Mouse (Mus musculus) cerebellum, adult 2 months (tissue): ENCODE results near the gene Ptges3.
"Not testable (repeated sequence)": the region's sequence is repeated elsewhere in the genome, so short reads cannot be mapped to it uniquely, and the experiment has no call there.

Source experiments
- CTCF ChIP-seq: fragments of 200-500 bp; IDR thresholded peaks from 2 replicates; pipeline ENCODE4 v1.5.1; 2011; ENCODE audit warnings: low read depth, mild to moderate bottlenecking, control low read depth, low read length, moderate library complexity, borderline replicate concordance; ENCODE audit not compliant: insufficient read depth
- POLR2A ChIP-seq: fragments of 200-500 bp; IDR thresholded peaks from 2 replicates; pipeline ENCODE4 v1.6.1; 2011; ENCODE audit warnings: low read length, control low read depth, borderline replicate concordance; ENCODE audit not compliant: insufficient read depth

DNA sequence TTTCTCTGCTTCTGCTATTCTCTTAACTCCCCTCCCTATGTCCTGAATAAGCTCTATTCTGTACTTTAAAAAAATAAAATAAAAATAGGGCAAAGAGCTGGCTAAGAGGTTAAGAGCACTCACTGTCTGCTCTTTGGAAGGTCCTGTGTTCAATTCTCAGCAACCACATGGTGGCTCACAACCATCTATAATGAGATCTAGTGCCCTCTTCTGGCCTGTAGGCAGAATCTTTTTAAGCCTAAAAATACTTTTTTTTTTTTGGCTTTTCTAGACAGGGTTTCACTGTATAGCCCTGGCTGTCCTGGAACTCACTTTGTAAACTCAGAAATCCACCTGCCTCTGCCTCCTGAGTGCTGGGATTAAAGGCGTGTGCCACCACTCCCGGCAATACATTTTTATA lies 11.7 kb downstream of the Ptges3 start:
- not testable (repeated sequence) for TF ChIP-seq CTCF, POLR2A
